24 mouse cellular contexts compared by ENCODE assay signal in the genomic region with DNA sequence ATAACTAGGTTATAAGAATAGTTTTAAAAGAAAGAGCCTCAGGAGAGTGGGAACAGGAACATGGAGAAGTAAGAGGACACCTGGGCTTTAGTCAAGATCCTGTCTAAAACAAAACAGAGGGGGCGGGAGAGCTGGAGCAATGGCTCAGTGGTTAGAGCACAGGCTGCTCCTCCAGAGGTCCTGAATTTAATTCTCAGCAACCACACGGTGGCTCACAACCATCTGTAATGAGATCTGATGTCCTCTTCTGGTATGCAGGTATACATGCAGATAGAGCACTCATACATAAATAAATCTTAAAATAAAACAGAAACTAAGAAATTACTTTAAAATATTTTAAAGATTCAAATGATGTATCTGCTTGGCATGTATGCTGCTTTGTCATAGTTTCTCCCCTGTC. TPM values are rescaled to one million over a fixed set of nuclear protein-coding genes. Genes with fewer than 3 reads are reported as not detected.
DNase-seq lines count a peak whose midpoint lies in the region; ATAC-seq and TF ChIP-seq lines count a peak whose summit lies in the region.
"Had no signal": no experiment of that assay in that cellular context is flagged by ENCODE, and none has a peak within 500 bp of the region (broad histone marks: within the 10 kb centered on the region; RNA-seq: fewer than 3 reads in every experiment).

No protein-coding gene starts in this region.

- no peaks in the 10 kb centered on the region for H3K27me3 ChIP-seq in intestine, postnatal 0 days (replicated peaks; ENCODE audit: control insufficient read depth, insufficient read depth, low read length)
- H3K27me3 ChIP-seq in intestine, embryonic 15.5 days (replicated peaks) = no peaks in the 10 kb centered on the region
- no peaks in the 10 kb centered on the region for H3K27me3 ChIP-seq in lung, postnatal 0 days (replicated peaks; ENCODE audit: insufficient read depth, low read length)
- H3K27me3 ChIP-seq in liver, embryonic 11.5 days (replicated peaks; ENCODE audit: control insufficient read depth, insufficient read depth, low read length) = no peaks in the 10 kb centered on the region
- H3K27me3 ChIP-seq: embryonic facial prominence, embryonic 13.5 days; heart, embryonic 12.5 days; midbrain, embryonic 12.5 days; neural tube, embryonic 12.5 days had no signal

- no peaks in the 10 kb centered on the region for H3K4me1 ChIP-seq in intestine, postnatal 0 days (replicated peaks; ENCODE audit: control insufficient read depth, insufficient read depth, low read length)
- H3K4me1 ChIP-seq in intestine, embryonic 15.5 days (replicated peaks) = peaks cover 20% of the 10 kb centered on the region
- H3K4me1 ChIP-seq in lung, postnatal 0 days (ENCODE audit: insufficient read depth, low read depth, low read length) = peaks cover 21% of the 10 kb centered on the region
- peaks cover 7% of the 10 kb centered on the region for H3K4me1 ChIP-seq in liver, embryonic 11.5 days (replicated peaks; ENCODE audit: control insufficient read depth, insufficient read depth, low read length)
- H3K4me1 ChIP-seq: midbrain, embryonic 12.5 days; neural tube, embryonic 12.5 days had no signal

- WGBS in intestine, postnatal 0 days = 74% methylated on average over 2 of the region's 2 CpGs
- 76% methylated on average over 2 of the region's 2 CpGs for WGBS in intestine, embryonic 15.5 days
- 73% methylated on average over 2 of the region's 2 CpGs for WGBS in lung, postnatal 0 days
- WGBS in liver, embryonic 11.5 days = 61% methylated on average over 2 of the region's 2 CpGs

- no peaks in the 10 kb centered on the region for H3K36me3 ChIP-seq in intestine, postnatal 0 days (ENCODE audit: control insufficient read depth, insufficient read depth)
- H3K36me3 ChIP-seq in intestine, embryonic 15.5 days = no peaks in the 10 kb centered on the region
- H3K36me3 ChIP-seq in lung, postnatal 0 days (ENCODE audit: insufficient read depth, low read length) = no peaks in the 10 kb centered on the region
- H3K36me3 ChIP-seq in liver, embryonic 11.5 days (ENCODE audit: control insufficient read depth, insufficient read depth, low read length) = no peaks in the 10 kb centered on the region
- H3K36me3 ChIP-seq: embryonic facial prominence, embryonic 13.5 days; heart, embryonic 12.5 days; midbrain, embryonic 12.5 days; neural tube, embryonic 12.5 days had no signal

- H3K27ac ChIP-seq in intestine, postnatal 0 days (ENCODE audit: low read depth, low read length) = no peak overlapping the region; the same call in 1 of the 2 replicates
- no peak overlapping the region for H3K27ac ChIP-seq in intestine, embryonic 15.5 days
- H3K27ac ChIP-seq in lung, postnatal 0 days (ENCODE audit: low read length) = peak overlapping the region; percentile 68; the same call in 1 of the 2 replicates
- no peak overlapping the region for H3K27ac ChIP-seq in liver, embryonic 11.5 days (ENCODE audit: low read depth, low read length)
- H3K27ac ChIP-seq: hindbrain, postnatal 0 days; midbrain, embryonic 12.5 days; neural tube, embryonic 12.5 days had no signal

- TF ChIP-seq EP300 in lung, postnatal 0 days (IDR thresholded peaks at IDR 0.05) = no peak

- ATAC-seq in intestine, postnatal 0 days = no peak
- ATAC-seq in intestine, embryonic 15.5 days = no peak
- ATAC-seq in lung, postnatal 0 days = no peak
- ATAC-seq in CD4-positive, CD25-positive, alpha-beta regulatory T cell, adult 4 months = peak; percentile 11
- no peak for ATAC-seq in liver, embryonic 11.5 days (replicated peaks; ENCODE audit: low FRiP score)
- ATAC-seq: forebrain, embryonic 14.5 days; hindbrain, postnatal 0 days; liver, postnatal 0 days had no signal

- H3K9ac ChIP-seq in intestine, postnatal 0 days (ENCODE audit: low read depth, low read length) = no peak overlapping the region
- H3K9ac ChIP-seq in intestine, embryonic 15.5 days = no peak overlapping the region
- H3K9ac ChIP-seq in lung, postnatal 0 days (replicated peaks; ENCODE audit: low read depth) = no peak overlapping the region
- no peak overlapping the region for H3K9ac ChIP-seq in liver, embryonic 11.5 days (ENCODE audit: low read depth, low read length)
- H3K9ac ChIP-seq: embryonic facial prominence, embryonic 13.5 days; heart, embryonic 12.5 days; liver, postnatal 0 days; midbrain, embryonic 12.5 days; neural tube, embryonic 12.5 days had no signal

- TF ChIP-seq CTCF in intestine, postnatal 0 days (IDR thresholded peaks at IDR 0.05; ENCODE audit: low read depth) = peak; percentile 31
- TF ChIP-seq CTCF in lung, postnatal 0 days (IDR thresholded peaks at IDR 0.05) = peak; percentile 17; the same call in 1 of the 2 replicates

- no peak overlapping the region for H3K4me2 ChIP-seq in intestine, postnatal 0 days (replicated peaks; ENCODE audit: low read depth)
- no peak overlapping the region for H3K4me2 ChIP-seq in intestine, embryonic 15.5 days (replicated peaks)
- H3K4me2 ChIP-seq in lung, postnatal 0 days (replicated peaks; ENCODE audit: low read depth, low read length) = no peak overlapping the region
- no peak overlapping the region for H3K4me2 ChIP-seq in liver, embryonic 11.5 days
- H3K4me2 ChIP-seq: embryonic facial prominence, embryonic 13.5 days; heart, embryonic 12.5 days; midbrain, embryonic 12.5 days; neural tube, embryonic 12.5 days had no signal

- no peak overlapping the region for H3K4me3 ChIP-seq in intestine, postnatal 0 days (ENCODE audit: low read depth, low read length)
- no peak overlapping the region for H3K4me3 ChIP-seq in intestine, embryonic 15.5 days (replicated peaks)
- H3K4me3 ChIP-seq in lung, postnatal 0 days (ENCODE audit: low read depth, low read length) = no peak overlapping the region
- H3K4me3 ChIP-seq in liver, embryonic 11.5 days (ENCODE audit: low read depth, low read length) = no peak overlapping the region
- H3K4me3 ChIP-seq: embryonic facial prominence, embryonic 13.5 days; heart, embryonic 12.5 days; midbrain, embryonic 12.5 days; neural tube, embryonic 12.5 days had no signal

- DNase-seq in lung, postnatal 0 days (ENCODE audit: low spot score) = no peak
- no peak for DNase-seq in lung, postnatal 4 days
- DNase-seq in induced T-regulatory cell, adult 2 months (ENCODE audit: low read depth) = peak; percentile 71
- no peak for DNase-seq in liver, embryonic 11.5 days (ENCODE audit: low spot score)
- DNase-seq in ovary, postnatal 14 days (ENCODE audit: low spot score) = no peak
- DNase-seq: adrenal gland, postnatal 25 days; B cell, adult 2 months; cerebellum, postnatal 10 days; heart, postnatal 10 days; kidney, adult 18-20 months; kidney, postnatal 10 days; liver, postnatal 0 days; retina, postnatal 1 day; right cerebral cortex, postnatal 25 days; spleen, adult 18-20 months had no signal

- no peaks in the 10 kb centered on the region for H3K9me3 ChIP-seq in intestine, postnatal 0 days (ENCODE audit: control insufficient read depth)
- H3K9me3 ChIP-seq in intestine, embryonic 15.5 days = no peaks in the 10 kb centered on the region
- no peaks in the 10 kb centered on the region for H3K9me3 ChIP-seq in lung, postnatal 0 days (ENCODE audit: low read length)
- no peaks in the 10 kb centered on the region for H3K9me3 ChIP-seq in liver, embryonic 11.5 days (ENCODE audit: control insufficient read depth, low read length)
- H3K9me3 ChIP-seq: embryonic facial prominence, embryonic 13.5 days; heart, embryonic 12.5 days; midbrain, embryonic 12.5 days; neural tube, embryonic 12.5 days had no signal

RNA-seq across cellular contexts. Expression of gene Tubd1, which starts 27.8 kb away (rescaled TPM):
- 4.7 and 5.9 TPM in 2 replicates for polyA plus RNA-seq in intestine, postnatal 0 days (2015; fragmentation: Nextera tagmentation; extraction: Ambion mirVana)
- 11.6 and 11.8 TPM in 2 replicates for polyA plus RNA-seq in intestine, embryonic 15.5 days (2015; fragmentation: Nextera tagmentation; extraction: Ambion mirVana)
- polyA plus RNA-seq in lung, postnatal 0 days (2015; fragmentation: Nextera tagmentation; extraction: Ambion mirVana) = 7.3 and 7.5 TPM in 2 replicates
- polyA plus RNA-seq in CD4-positive, CD25-positive, alpha-beta regulatory T cell, adult 4 months (2017; shearing (Covaris generic)) = 1 to 10 TPM; 4.0 to 6.7 TPM
- 18.5 and 18.7 TPM in 2 replicates for polyA plus RNA-seq in liver, embryonic 11.5 days (2014; fragmentation: Nextera tagmentation; extraction: Ambion mirVana)

RNA-seq across cellular contexts. Expression of gene Rps6kb1, which starts 28.0 kb away (rescaled TPM):
- polyA plus RNA-seq in intestine, postnatal 0 days (2015; fragmentation: Nextera tagmentation; extraction: Ambion mirVana) = 37.9 and 39.9 TPM in 2 replicates
- 54.6 and 63.6 TPM in 2 replicates for polyA plus RNA-seq in intestine, embryonic 15.5 days (2015; fragmentation: Nextera tagmentation; extraction: Ambion mirVana)
- 35.5 and 35.6 TPM in 2 replicates for polyA plus RNA-seq in lung, postnatal 0 days (2015; fragmentation: Nextera tagmentation; extraction: Ambion mirVana)
- polyA plus RNA-seq in CD4-positive, CD25-positive, alpha-beta regulatory T cell, adult 4 months (2017; shearing (Covaris generic)) = 10 to 100 TPM; 58.9 to 62.5 TPM
- polyA plus RNA-seq in liver, embryonic 11.5 days (2014; fragmentation: Nextera tagmentation; extraction: Ambion mirVana) = 48.4 and 50.9 TPM in 2 replicates
